Mouse (Mus musculus) embryonic facial prominence, embryonic 14.5 days (tissue): ENCODE measurements around the gene Kif17. TPM values are rescaled to one million over a fixed set of nuclear protein-coding genes. Genes with fewer than 3 reads are reported as not detected.
A peak's percentile ranks its signal among the peaks of the same experiment; 100 is the strongest.
"Not testable (repeated sequence)": the region's sequence is repeated elsewhere in the genome, so short reads cannot be mapped to it uniquely, and the experiment has no call there.

Source experiments
- ATAC-seq: fragments of 200-750 bp; cut with Nextera tagmentation; 2 replicates; pipeline ENCODE4 v1.8.0; 2017; ENCODE audit warnings: low read depth, moderate number of reproducible peaks, moderate TSS enrichment
- DNase-seq: peaks from one replicate; pipeline ENCODE4 v3.0.0-alpha.2; 2015; ENCODE audit warnings: low spot score
- H3K27ac ChIP-seq: fragments of 300-500 bp; sonication (generic); replicated peaks from 2 replicates; pipeline ENCODE4 v1.5.1; 2014; ENCODE audit warnings: low read depth, mild to moderate bottlenecking, low read length, moderate library complexity
- H3K27me3 ChIP-seq: fragments of 300-500 bp; sonication (generic); replicated peaks from 2 replicates; pipeline ENCODE4 v1.6.1; 2014; ENCODE audit warnings: low read length; ENCODE audit not compliant: control insufficient read depth, insufficient read depth
- H3K36me3 ChIP-seq: fragments of 300-500 bp; sonication (generic); 2 replicates; pipeline ENCODE4 v1.6.1; 2014; ENCODE audit warnings: low read length, mixed read lengths; ENCODE audit not compliant: control insufficient read depth, insufficient read depth
- H3K4me1 ChIP-seq: fragments of 300-500 bp; sonication (generic); 2 replicates; pipeline ENCODE4 v1.6.1; 2014; ENCODE audit warnings: antibody characterized with exemption, low read length; ENCODE audit not compliant: control insufficient read depth, insufficient read depth
- H3K4me2 ChIP-seq: fragments of 300-500 bp; sonication (generic); 2 replicates; pipeline ENCODE4 v1.6.1; 2014; ENCODE audit warnings: low read depth, mild to moderate bottlenecking, low read length, moderate library complexity, mixed read lengths
- H3K4me3 ChIP-seq: fragments of 300-500 bp; sonication (generic); 2 replicates; pipeline ENCODE4 v1.5.1; 2014; ENCODE audit warnings: low read depth, mild to moderate bottlenecking, low read length
- H3K9ac ChIP-seq: fragments of 300-500 bp; sonication (generic); 2 replicates; pipeline ENCODE4 v1.6.1; 2014; ENCODE audit warnings: low read depth, mild to moderate bottlenecking, low read length, moderate library complexity, mixed read lengths
- H3K9me3 ChIP-seq: fragments of 300-500 bp; sonication (generic); 2 replicates; pipeline ENCODE4 v1.6.1; 2016; ENCODE audit warnings: low read length; ENCODE audit not compliant: control insufficient read depth
- WGBS: fragments of 180-500 bp; shearing (Covaris S2); extraction: QIAGEN DNeasy Blood & Tissue Kit; methylation state at CpG from one replicate; pipeline ENCODE4 v1.1.7; 2014; 5-methylcytosine and 5-hydroxymethylcytosine counted together
- polyA plus RNA-seq: library from polyadenylated mRNA; unstranded; fragments of >200 nt; fragmentation: Nextera tagmentation; extraction: Ambion mirVana; gene quantifications from 2 replicates; pipeline ENCODE4 v1.2.1, GENCODE M21; 2014

Kif17 gene
- polyA plus RNA-seq, 1 experiment from 2014 or later, result 0.71 TPM

GRCm38 (mm10) chr4:138324451-138324850 lies 74.2 kb downstream of the Kif17 start:
- DNase-seq, result no peak
- Histone ChIP-seq H3K4me2 (no peak overlapping the region), H3K27ac (no peak overlapping the region), H3K36me3 (0 out of 2 replicates have a peak, but pooled peaks cover 9% of the 10 kb centered on the region), H3K9me3 (no peaks in the 10 kb centered on the region), H3K27me3 (no peaks in the 10 kb centered on the region), H3K4me3 (no peak overlapping the region), H3K4me1 (no peaks in the 10 kb centered on the region), H3K9ac (no peak overlapping the region)
- no peak for ATAC-seq
- 87% methylated on average over 3 of the region's 3 CpGs for WGBS

DNA sequence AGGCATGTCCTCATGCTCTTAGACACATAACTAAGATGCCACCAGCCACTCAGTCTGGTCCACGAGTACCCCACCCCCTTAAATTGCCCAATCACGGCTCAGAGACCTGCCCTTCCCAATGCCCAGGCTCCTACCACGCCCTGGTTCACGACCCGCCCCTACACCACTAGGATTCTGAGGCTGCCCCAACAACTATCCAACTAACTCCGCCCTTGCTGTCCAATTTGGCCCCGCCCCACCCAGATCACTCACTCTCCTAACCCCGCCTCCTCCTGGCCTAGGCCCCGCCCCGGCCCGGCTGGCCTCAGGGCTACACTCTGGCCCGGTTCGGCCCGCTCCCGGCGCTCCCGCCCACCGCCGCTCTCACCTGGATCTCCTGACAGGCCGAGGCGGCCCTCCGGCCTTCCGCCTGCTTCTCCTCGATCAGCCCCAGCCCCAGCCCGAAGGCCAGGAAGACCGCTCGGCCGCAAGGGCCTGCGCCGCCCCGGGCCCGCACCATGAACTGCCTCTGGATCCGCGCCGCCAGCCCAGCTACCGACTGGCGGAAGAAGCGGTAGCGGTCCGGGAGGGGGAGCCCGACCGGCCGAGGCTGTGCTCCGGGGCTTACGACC lies 75.3 kb downstream of the Kif17 start:
- peak; percentile 86 for ATAC-seq
- no peaks in the 10 kb centered on the region for H3K4me1 ChIP-seq
- H3K4me3 ChIP-seq, result peak overlapping the region; percentile 73
- no peaks in the 10 kb centered on the region for H3K9me3 ChIP-seq
- 1% methylated on average over 20 of the region's 45 CpGs for WGBS
- H3K36me3 ChIP-seq, result no peaks in the 10 kb centered on the region
- H3K9ac ChIP-seq, result peak overlapping the region; percentile 93
- DNase-seq, result peak; percentile 92
- no peaks in the 10 kb centered on the region for H3K27me3 ChIP-seq
- peak overlapping the region; percentile 52 for H3K4me2 ChIP-seq
- H3K27ac ChIP-seq, result peak overlapping the region; percentile 94

- no peaks in the 10 kb centered on the region for H3K36me3 ChIP-seq
- H3K9ac ChIP-seq, result peak within 1 kb of the TSS; percentile 93
- peak within 1 kb of the TSS; percentile 94 for H3K27ac ChIP-seq
- peak within 1 kb of the TSS; percentile 73 for H3K4me3 ChIP-seq
- peak within 1 kb of the TSS; percentile 52 for H3K4me2 ChIP-seq
- no peaks in the 10 kb centered on the region for H3K9me3 ChIP-seq
- peak; percentile 56 for ATAC-seq
- H3K27me3 ChIP-seq, result no peaks in the 10 kb centered on the region
- H3K4me1 ChIP-seq, result no peaks in the 10 kb centered on the region
- peak; percentile 86 for DNase-seq
- WGBS, result 8% methylated on average over 22 of the region's 41 CpGs
Measured at GRCm38 (mm10) chr4:138326077-138326695, 76.0 kb downstream of the Kif17 start, which contains the start of gene Pink1. TSS of gene Pink1 (minus strand) at chr4:138326307.

DNA sequence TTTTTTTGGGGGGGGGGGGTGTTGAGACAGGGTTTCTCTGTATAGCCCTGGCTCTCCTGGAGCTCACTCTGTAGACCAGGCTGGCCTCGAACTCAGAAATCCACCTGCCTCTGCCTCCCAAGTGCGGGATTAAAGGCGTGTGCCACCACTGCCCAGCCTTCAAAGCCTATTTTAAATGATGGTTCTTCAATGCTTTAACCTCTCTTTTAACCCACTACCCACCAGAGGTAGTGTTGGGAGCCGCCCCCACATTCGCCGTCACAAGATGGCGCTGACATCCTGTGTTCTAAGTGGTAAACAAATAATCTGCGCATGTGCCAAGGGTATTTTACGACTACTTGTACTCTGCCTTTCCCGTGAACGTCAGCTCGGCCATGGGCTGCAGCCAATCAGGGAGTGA lies 76.9 kb downstream of the Kif17 start:
- not testable (repeated sequence) for H3K27me3 ChIP-seq, H3K4me1 ChIP-seq, DNase-seq, ATAC-seq, H3K4me3 ChIP-seq, H3K36me3 ChIP-seq, H3K9ac ChIP-seq, H3K4me2 ChIP-seq, H3K9me3 ChIP-seq, H3K27ac ChIP-seq
- WGBS, result 67% methylated on average over 7 of the region's 12 CpGs

- no peaks in the 10 kb centered on the region for H3K36me3 ChIP-seq
- ATAC-seq, result no peak
- H3K4me1 ChIP-seq, result no peaks in the 10 kb centered on the region
- 0 out of 2 replicates have a peak, but pooled peaks cover 5% of the 10 kb centered on the region for H3K27me3 ChIP-seq
- H3K9ac ChIP-seq, result 0 out of 2 replicates have a peak overlapping the region, but pooled peaks have one; percentile 5
- H3K4me3 ChIP-seq, result peak overlapping the region; percentile 27
- no peak for DNase-seq
- H3K27ac ChIP-seq, result peak overlapping the region; percentile 34; the same call in 1 of the 2 replicates
- peak overlapping the region; percentile 46 for H3K4me2 ChIP-seq
- H3K9me3 ChIP-seq, result no peaks in the 10 kb centered on the region
- WGBS, result 67% methylated on average over 7 of the region's 7 CpGs
Measured at GRCm38 (mm10) chr4:138327891-138328470, 77.7 kb downstream of the Kif17 start.

GRCm38 (mm10) chr4:138330264-138330671 lies 80.0 kb downstream of the Kif17 start:
- no peak overlapping the region for H3K4me2 ChIP-seq
- H3K9me3 ChIP-seq, result no peaks in the 10 kb centered on the region
- no peak overlapping the region for H3K9ac ChIP-seq
- DNase-seq (peak; percentile 85), ATAC-seq (peak; percentile 66)
- no peak overlapping the region for H3K4me3 ChIP-seq
- 12% methylated on average over 15 of the region's 15 CpGs for WGBS
- no peaks in the 10 kb centered on the region for H3K36me3 ChIP-seq
- H3K27me3 ChIP-seq, result 0 out of 2 replicates have a peak, but pooled peaks cover 5% of the 10 kb centered on the region
- no peaks in the 10 kb centered on the region for H3K4me1 ChIP-seq
- no peak overlapping the region for H3K27ac ChIP-seq

GRCm38 (mm10) chr4:138331647-138332046 lies 81.4 kb downstream of the Kif17 start:
- Histone ChIP-seq H3K4me3 (no peak overlapping the region), H3K4me2 (no peak overlapping the region), H3K9ac (no peak overlapping the region), H3K27me3 (0 out of 2 replicates have a peak, but pooled peaks cover 5% of the 10 kb centered on the region), H3K27ac (no peak overlapping the region), H3K9me3 (no peaks in the 10 kb centered on the region), H3K36me3 (no peaks in the 10 kb centered on the region), H3K4me1 (no peaks in the 10 kb centered on the region)
- 80% methylated on average over 9 of the region's 9 CpGs for WGBS
- DNase-seq, result no peak
- no peak for ATAC-seq

GRCm38 (mm10) chr4:138333135-138333534 lies 82.9 kb downstream of the Kif17 start:
- H3K9me3 ChIP-seq, result no peaks in the 10 kb centered on the region
- 79% methylated on average over 4 of the region's 4 CpGs for WGBS
- no peak overlapping the region for H3K4me3 ChIP-seq
- H3K4me1 ChIP-seq, result no peaks in the 10 kb centered on the region
- H3K27ac ChIP-seq, result no peak overlapping the region
- ATAC-seq, result no peak
- H3K27me3 ChIP-seq, result 0 out of 2 replicates have a peak, but pooled peaks cover 5% of the 10 kb centered on the region
- H3K36me3 ChIP-seq, result no peaks in the 10 kb centered on the region
- DNase-seq, result no peak
- no peak overlapping the region for H3K4me2 ChIP-seq
- H3K9ac ChIP-seq, result no peak overlapping the region
